Mouse (Mus musculus): ENCODE measurements around the gene C330007P06Rik.
"Not testable (repeated sequence)": the region's sequence is repeated elsewhere in the genome, so short reads cannot be mapped to it uniquely, and the experiment has no call there.

Gene C330007P06Rik

GRCm38 (mm10) chrX:36873765-36874164 lies at the start of gene C330007P06Rik, which contains the start of gene Ube2a:
C330007P06Rik (minus strand) TSS chrX:36874111.
Ube2a (plus strand) TSS chrX:36873900.
- in situ Hi-C loops (cut with MboI, MseI) = no loop called here

GRCm38 (mm10) chrX:36921346-36921745 lies 47.4 kb upstream of the C330007P06Rik start:
- in situ Hi-C loops (cut with MboI, MseI) = no loop called here

- in situ Hi-C loops (cut with MboI, MseI) = no loop called here
Observed at GRCm38 (mm10) chrX:36917749-36918148, 43.8 kb upstream of the C330007P06Rik start.

DNA sequence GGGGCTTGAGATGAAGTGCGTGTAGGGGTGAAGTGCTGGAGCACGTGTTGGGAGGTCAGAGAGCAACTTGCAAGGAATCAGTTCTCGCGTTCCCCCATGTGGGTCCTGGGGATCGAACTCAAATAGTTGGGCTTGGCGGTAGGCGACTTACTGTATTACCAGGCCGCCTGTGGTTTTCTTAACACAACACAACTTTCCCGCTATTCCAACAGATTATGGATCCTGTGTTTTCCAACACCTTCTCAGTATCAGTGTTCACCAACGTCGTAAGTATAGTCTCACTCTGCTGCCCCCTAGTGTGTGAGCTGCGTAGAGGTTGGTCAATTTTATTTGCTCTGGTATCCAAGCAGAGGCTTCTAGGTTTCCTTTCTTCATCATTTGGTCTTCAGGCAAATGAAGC lies 37.4 kb upstream of the C330007P06Rik start:
- in situ Hi-C loops (cut with MboI, MseI) = no loop called here

GRCm38 (mm10) chrX:36906539-36906938 lies 32.6 kb upstream of the C330007P06Rik start:
- in situ Hi-C loops (cut with MboI, MseI) = no loop called here

DNA sequence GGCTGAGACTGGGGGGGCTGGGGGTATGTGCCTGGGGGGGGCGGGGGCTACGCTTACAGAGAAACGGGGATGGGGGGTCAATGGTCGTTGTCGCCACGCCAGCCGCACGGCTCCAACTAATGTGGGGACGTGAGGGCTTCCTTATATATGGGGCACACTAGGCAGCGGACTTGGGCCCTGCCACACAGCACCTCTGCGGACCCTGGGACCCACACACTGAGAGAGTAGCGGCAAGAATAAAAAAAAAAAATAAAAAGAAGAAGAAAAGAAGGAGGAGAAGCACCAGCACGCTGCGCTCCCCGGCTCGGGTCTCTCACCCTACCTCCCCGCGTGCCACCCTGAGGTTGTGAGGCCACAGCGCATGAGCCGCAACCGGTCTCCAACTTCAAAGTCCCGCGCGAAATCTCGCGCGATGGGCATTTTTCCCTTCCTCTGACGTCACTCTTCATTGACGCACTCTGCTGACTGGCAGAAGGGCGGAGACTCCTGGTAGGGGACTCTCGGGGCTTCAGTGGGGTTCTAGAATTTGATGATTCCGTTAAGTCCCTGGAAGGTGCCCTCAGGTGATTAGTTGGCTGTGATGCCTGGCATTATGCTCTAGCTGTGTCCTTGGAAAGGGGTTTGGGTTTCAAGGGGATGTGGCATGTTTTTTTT lies 29.3 kb upstream of the C330007P06Rik start:
- in situ Hi-C loops (cut with MboI, MseI) = no loop called here

DNA sequence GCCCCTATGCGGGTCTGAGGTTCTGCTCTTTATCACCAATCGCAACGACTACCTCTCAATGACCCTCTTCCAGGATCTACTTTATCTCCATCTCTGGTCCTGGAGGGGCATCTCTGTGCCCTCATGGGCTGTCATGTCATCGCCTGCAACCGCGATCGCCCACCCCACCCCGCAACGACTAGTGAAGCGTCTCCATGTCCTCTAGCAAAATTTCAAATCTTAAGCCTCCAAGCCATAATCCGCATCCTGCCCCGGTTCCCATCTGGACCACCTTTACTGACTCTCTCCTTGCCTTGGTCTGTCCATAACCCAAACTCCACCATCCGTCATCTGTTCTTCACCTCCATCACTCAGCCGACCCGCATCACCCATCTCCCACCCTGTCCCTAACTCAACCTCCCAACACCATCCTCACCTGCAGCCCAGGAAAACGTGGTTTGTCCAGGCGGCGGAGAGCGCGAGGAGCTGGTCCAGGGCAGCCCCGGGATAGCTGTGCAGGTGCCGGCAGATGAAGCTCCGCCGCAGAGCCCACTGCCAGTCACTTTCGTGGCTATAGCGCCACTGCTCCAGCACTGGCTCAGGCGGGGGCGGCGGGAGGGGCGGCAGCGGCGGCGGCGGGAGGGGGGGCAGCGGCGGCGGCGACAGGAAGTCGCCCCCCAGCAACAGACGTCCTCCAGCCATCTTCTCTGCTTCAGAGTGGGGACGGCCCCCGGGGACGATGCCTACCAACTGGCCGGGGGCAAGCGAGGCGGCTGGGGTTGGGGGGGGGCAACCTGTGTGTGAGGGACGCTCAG lies 28.6 kb upstream of the C330007P06Rik start, which contains the start of gene Nkrf:
Gene Nkrf (minus strand): TSS at position 579 of the 794 bp plus-strand sequence.
- in situ Hi-C loops (cut with MboI, MseI) = no loop called here

GRCm38 (mm10) chrX:36901655-36902054 lies 27.7 kb upstream of the C330007P06Rik start:
- in situ Hi-C loops (cut with MboI, MseI) = no loop called here

DNA sequence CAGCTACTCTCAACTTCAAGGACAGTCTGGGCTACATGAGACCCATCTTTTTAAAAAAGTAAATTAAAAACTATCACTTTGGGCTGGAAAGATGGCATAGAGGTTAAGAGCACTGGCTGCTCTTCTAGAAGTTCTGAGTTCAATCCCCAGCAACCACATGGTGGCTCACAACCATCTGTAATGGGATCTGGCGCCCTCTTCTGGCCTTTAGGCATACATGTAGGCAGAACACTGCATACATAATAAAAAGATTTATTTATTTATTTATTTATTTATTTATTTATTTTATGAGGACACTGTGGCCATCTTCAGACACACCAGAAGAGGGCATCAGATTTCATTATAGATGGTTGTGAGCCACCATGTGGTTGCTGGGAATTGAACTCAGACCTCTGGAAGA lies 25.0 kb upstream of the C330007P06Rik start:
- in situ Hi-C loops (cut with MboI, MseI) = not testable (repeated sequence)

DNA sequence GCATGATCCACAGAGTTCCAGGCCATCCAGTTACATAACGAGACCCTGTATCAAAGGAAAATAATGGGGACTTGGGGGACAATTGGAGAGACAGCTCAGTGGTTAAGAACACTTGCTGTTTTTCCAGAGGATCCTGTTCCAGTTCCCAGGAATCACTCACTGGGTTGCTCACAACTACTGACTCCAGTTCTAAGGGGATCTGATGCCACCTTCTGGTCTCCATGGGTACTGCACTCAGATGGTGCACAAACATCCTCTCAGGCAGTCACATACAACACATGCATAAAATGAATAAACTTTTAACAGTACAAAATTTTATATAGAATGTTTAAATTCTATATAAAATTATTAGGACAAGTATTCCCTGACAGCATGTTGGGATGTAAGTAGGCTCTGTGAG lies 10.8 kb upstream of the C330007P06Rik start:
- in situ Hi-C loops (cut with MboI, MseI) = loop anchor here in 1 of 2 experiments (10.0 kb wide), 1 partner anchor 1200 kb away; the partner anchor contains the start of gene Rhox11

GRCm38 (mm10) chrX:36874704-36875128 lies 805 bp upstream of the C330007P06Rik start:
- in situ Hi-C loops (cut with MboI, MseI) = no loop called here

DNA sequence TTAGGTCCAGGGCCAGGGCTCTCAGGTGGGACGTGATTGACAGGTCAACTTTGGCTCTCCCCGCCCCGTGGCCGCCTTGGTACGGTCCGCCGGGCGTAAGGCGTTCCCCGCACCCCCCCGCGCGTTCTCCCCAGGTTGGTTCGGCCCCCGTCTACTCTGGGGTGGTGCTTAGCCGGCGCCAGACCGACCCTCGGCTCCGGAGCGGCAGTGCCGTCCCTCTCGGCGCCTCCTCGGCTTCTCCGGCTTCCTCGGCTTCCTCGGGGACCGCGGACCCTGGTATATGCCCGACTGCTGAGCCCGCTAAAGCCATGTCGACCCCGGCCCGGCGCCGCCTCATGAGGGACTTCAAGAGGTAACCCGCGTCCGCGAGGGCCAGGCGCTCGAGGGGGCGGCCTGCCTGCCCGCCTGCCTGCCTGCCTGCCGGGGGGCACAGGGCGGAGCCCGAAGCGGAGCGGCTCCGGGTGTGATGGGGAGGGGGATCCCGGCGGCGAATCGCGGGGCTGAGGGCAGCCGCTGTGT lies 326 bp upstream of the C330007P06Rik start:
- in situ Hi-C loops (cut with MboI, MseI) = no loop called here

DNA sequence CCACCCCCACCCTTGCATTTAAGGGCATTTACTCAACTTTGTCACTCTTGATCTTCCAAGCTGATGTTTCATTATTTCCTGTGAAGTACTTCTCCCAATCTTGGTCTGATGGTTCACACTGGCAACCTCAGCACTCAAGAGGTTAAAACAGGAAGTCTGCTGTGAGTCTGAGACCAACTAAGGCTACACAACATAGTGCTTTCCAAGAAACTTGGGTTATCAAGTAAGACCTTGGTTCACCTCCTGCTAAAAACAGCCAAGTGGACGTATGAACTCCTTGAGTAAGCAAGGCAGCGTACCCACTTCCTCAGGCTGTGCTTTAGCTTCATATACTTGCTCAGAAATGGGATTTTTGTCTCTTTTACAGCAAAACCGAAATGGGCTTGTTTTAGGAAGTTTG lies 3.5 kb downstream of the C330007P06Rik start:
- in situ Hi-C loops (cut with MboI, MseI) = no loop called here

- in situ Hi-C loops (cut with MboI, MseI) = no loop called here
Observed at GRCm38 (mm10) chrX:36864609-36865328, 9.1 kb downstream of the C330007P06Rik start.

- in situ Hi-C loops (cut with MboI, MseI) = no loop called here
Observed at GRCm38 (mm10) chrX:36863766-36864608, 9.9 kb downstream of the C330007P06Rik start.

DNA sequence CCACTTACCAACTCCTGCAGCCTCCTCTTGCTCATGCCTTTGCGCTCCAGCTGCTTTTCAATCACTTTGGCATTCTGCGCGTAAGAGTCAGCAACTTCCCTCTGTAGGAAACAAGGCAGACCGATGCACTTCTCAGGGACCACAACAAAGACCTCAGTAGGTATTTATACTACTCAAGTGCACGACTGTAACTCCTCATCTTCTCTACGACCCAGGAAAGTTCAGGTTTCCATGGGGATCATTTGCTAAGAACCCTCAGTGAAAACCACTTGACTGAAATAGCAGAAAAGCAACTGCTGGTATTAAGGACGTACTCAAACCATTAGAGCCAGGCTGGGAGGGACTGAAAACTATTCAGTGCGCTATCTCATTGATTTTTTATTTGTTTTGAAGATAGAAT lies 21.3 kb downstream of the C330007P06Rik start:
- in situ Hi-C loops (cut with MboI, MseI) = no loop called here

GRCm38 (mm10) chrX:36847152-36847551 lies 26.8 kb downstream of the C330007P06Rik start:
- in situ Hi-C loops (cut with MboI, MseI) = no loop called here

GRCm38 (mm10) chrX:36843346-36843990 lies 30.4 kb downstream of the C330007P06Rik start:
- in situ Hi-C loops (cut with MboI, MseI) = loop anchor here in 1 of 2 experiments (5.0 kb wide), 1 partner anchor 184 kb away; no protein-coding TSS in a partner anchor

DNA sequence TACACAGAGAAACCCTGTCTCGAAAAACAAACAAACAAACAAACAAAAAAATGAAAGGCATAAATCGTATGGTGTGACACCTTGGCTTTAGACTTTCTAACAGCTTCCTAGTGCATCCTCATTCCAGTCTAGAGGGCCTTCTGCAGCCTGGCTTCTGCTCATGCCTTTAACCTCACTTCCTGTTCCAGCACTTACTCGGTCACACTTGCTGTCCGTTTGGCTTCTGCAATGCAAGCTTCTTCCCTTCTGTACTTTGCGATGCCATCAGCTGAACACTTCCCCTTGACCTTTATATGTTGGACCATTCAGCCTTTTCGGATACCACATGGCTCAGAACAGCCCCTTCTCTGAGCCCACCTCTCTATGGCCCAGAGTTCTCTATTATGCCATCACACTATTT lies 32.2 kb downstream of the C330007P06Rik start:
- in situ Hi-C loops (cut with MboI, MseI) = loop anchor here in 1 of 2 experiments (5.0 kb wide), 1 partner anchor 186 kb away; no protein-coding TSS in a partner anchor

DNA sequence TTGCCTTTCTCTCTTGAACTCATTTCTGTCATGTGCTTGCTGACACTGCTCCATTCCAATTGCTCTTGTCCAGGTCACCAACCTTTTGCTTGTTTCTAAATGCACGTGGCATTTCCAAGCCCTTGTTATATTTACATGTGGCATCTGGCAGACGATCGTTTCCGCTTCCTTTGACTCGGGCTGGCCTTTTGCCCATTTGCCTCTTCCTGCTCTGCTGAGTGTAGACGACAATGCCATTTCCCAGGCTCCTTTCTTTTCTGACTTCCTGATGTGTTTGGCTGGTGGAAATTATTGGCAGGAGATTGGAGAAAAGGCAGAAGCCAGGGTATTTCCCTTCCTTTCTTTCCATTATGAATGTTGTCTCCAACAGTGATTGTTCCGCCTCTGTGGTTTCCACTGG lies 34.5 kb downstream of the C330007P06Rik start:
- in situ Hi-C loops (cut with MboI, MseI) = no loop called here

Data from T-helper 17 cell (primary cell).